Mouse (Mus musculus) limb, embryonic 13.5 days (tissue): ENCODE results near the gene Cst3. TPM values are rescaled to one million over a fixed set of nuclear protein-coding genes. Genes with fewer than 3 reads are reported as not detected.

Experiments used
- ATAC-seq: fragments of 200-750 bp; cut with Nextera tagmentation; 2 replicates; pipeline ENCODE4 v1.8.0; 2017; ENCODE audit warnings: low read depth, moderate number of reproducible peaks, moderate TSS enrichment; ENCODE audit not compliant: low FRiP score
- H3K27ac ChIP-seq: fragments of 300-500 bp; sonication (generic); 2 replicates; pipeline ENCODE4 v1.5.1; 2015; ENCODE audit warnings: inconsistent platforms, mild to moderate bottlenecking, moderate library complexity
- H3K27me3 ChIP-seq: fragments of 300-500 bp; sonication (generic); 2 replicates; pipeline ENCODE4 v1.6.1; 2015; ENCODE audit warnings: mild to moderate bottlenecking, inconsistent platforms
- H3K36me3 ChIP-seq: fragments of 300-500 bp; sonication (generic); 2 replicates; pipeline ENCODE4 v1.6.1; 2015; ENCODE audit warnings: inconsistent platforms, mild to moderate bottlenecking, moderate library complexity
- H3K4me1 ChIP-seq: fragments of 300-500 bp; sonication (generic); 2 replicates; pipeline ENCODE4 v1.6.1; 2015; ENCODE audit warnings: inconsistent platforms
- H3K4me2 ChIP-seq: fragments of 300-500 bp; sonication (generic); replicated peaks from 2 replicates; pipeline ENCODE4 v1.6.1; 2015; ENCODE audit warnings: inconsistent platforms, mild to moderate bottlenecking, moderate library complexity
- H3K4me3 ChIP-seq: fragments of 300-500 bp; sonication (generic); 2 replicates; pipeline ENCODE4 v1.5.1; 2015; ENCODE audit warnings: moderate library complexity, mild to moderate bottlenecking, inconsistent platforms
- H3K9ac ChIP-seq: fragments of 300-500 bp; sonication (generic); 2 replicates; pipeline ENCODE4 v1.6.1; 2015; ENCODE audit warnings: mild to moderate bottlenecking, inconsistent platforms
- H3K9me3 ChIP-seq: fragments of 300-500 bp; sonication (generic); 2 replicates; pipeline ENCODE4 v1.6.1; 2016; ENCODE audit warnings: inconsistent platforms
- WGBS: fragments of 180-500 bp; shearing (Covaris S2); methylation state at CpG from one replicate; pipeline ENCODE4 v1.1.7; 2015; 5-methylcytosine and 5-hydroxymethylcytosine counted together
- polyA plus RNA-seq: library from polyadenylated mRNA; unstranded; fragments of >200 nt; fragmentation: Nextera tagmentation; extraction: Ambion mirVana; gene quantifications from 2 replicates; pipeline ENCODE4 v1.2.1, GENCODE M21; 2015

Cst3 gene
- polyA plus RNA-seq = 386 and 403 TPM in 2 replicates

- Histone ChIP-seq H3K9me3 (no peaks in the 10 kb centered on the region), H3K4me1 (peaks cover 35% of the 10 kb centered on the region), H3K4me2 (peak within 1 kb of the TSS; percentile 89), H3K27ac (peak within 1 kb of the TSS; percentile 91), H3K9ac (peak within 1 kb of the TSS; percentile 85), H3K27me3 (no peaks in the 10 kb centered on the region), H3K36me3 (peaks cover 26% of the 10 kb centered on the region), H3K4me3 (peak within 1 kb of the TSS; percentile 75)
- under 1% methylated on average over 18 of the region's 19 CpGs for WGBS
- peak; percentile 94 for ATAC-seq
These were observed at the start of gene Cst3 for GRCm38 (mm10) chr2:148875335-148875811. Cst3 (minus strand) TSS chr2:148875692.

GRCm38 (mm10) chr2:148902286-148902685, 26.8 kb upstream of the Cst3 start:
- H3K36me3 ChIP-seq = no peaks in the 10 kb centered on the region
- no peak overlapping the region for H3K9ac ChIP-seq
- H3K27me3 ChIP-seq = no peaks in the 10 kb centered on the region
- no peaks in the 10 kb centered on the region for H3K4me1 ChIP-seq
- 9% methylated on average over 5 of the region's 5 CpGs for WGBS
- ATAC-seq = peak; percentile 71
- no peaks in the 10 kb centered on the region for H3K9me3 ChIP-seq
- H3K4me2 ChIP-seq = no peak overlapping the region
- no peak overlapping the region for H3K27ac ChIP-seq
- no peak overlapping the region for H3K4me3 ChIP-seq

GRCm38 (mm10) chr2:148900305-148900704, 24.8 kb upstream of the Cst3 start:
- Histone ChIP-seq H3K4me3 (no peak overlapping the region), H3K27ac (no peak overlapping the region), H3K9me3 (no peaks in the 10 kb centered on the region), H3K4me2 (no peak overlapping the region), H3K27me3 (no peaks in the 10 kb centered on the region), H3K9ac (no peak overlapping the region), H3K4me1 (no peaks in the 10 kb centered on the region), H3K36me3 (no peaks in the 10 kb centered on the region)
- ATAC-seq = no peak
- 60% methylated on average over 4 of the region's 4 CpGs for WGBS

- no peak overlapping the region for H3K27ac ChIP-seq
- 82% methylated on average over 1 of the region's 1 CpGs for WGBS
- no peak overlapping the region for H3K4me2 ChIP-seq
- ATAC-seq = peak; percentile 86
- no peak overlapping the region for H3K4me3 ChIP-seq
- no peaks in the 10 kb centered on the region for H3K36me3 ChIP-seq
- no peaks in the 10 kb centered on the region for H3K4me1 ChIP-seq
- no peaks in the 10 kb centered on the region for H3K27me3 ChIP-seq
- no peaks in the 10 kb centered on the region for H3K9me3 ChIP-seq
- H3K9ac ChIP-seq = no peak overlapping the region
These were observed 20.7 kb upstream of the Cst3 start for GRCm38 (mm10) chr2:148896219-148896618.

GRCm38 (mm10) chr2:148893107-148893506, 17.6 kb upstream of the Cst3 start:
- H3K36me3 ChIP-seq = no peaks in the 10 kb centered on the region
- no peaks in the 10 kb centered on the region for H3K4me1 ChIP-seq
- no peaks in the 10 kb centered on the region for H3K9me3 ChIP-seq
- ATAC-seq = no peak
- H3K27ac ChIP-seq = no peak overlapping the region
- H3K4me3 ChIP-seq = no peak overlapping the region
- H3K9ac ChIP-seq = no peak overlapping the region
- H3K4me2 ChIP-seq = no peak overlapping the region
- H3K27me3 ChIP-seq = no peaks in the 10 kb centered on the region

GRCm38 (mm10) chr2:148890021-148890851, 14.7 kb upstream of the Cst3 start:
- ATAC-seq = no peak
- no peaks in the 10 kb centered on the region for H3K9me3 ChIP-seq

GRCm38 (mm10) chr2:148889331-148890010, 14.0 kb upstream of the Cst3 start:
- Histone ChIP-seq H3K4me1 (no peaks in the 10 kb centered on the region), H3K4me2 (no peak overlapping the region), H3K9ac (no peak overlapping the region), H3K9me3 (no peaks in the 10 kb centered on the region), H3K4me3 (no peak overlapping the region), H3K36me3 (no peaks in the 10 kb centered on the region), H3K27ac (no peak overlapping the region), H3K27me3 (no peaks in the 10 kb centered on the region)
- no peak for ATAC-seq
- 68% methylated on average over 3 of the region's 3 CpGs for WGBS

More at GRCm38 (mm10) chr2:148890021-148890851, 14.7 kb upstream of the Cst3 start:
- H3K27ac ChIP-seq = no peak overlapping the region
- H3K9ac ChIP-seq = no peak overlapping the region
- no peak overlapping the region for H3K4me2 ChIP-seq
- no peak overlapping the region for H3K4me3 ChIP-seq
- H3K36me3 ChIP-seq = no peaks in the 10 kb centered on the region
- H3K27me3 ChIP-seq = no peaks in the 10 kb centered on the region
- 76% methylated on average over 5 of the region's 5 CpGs for WGBS
- no peaks in the 10 kb centered on the region for H3K4me1 ChIP-seq

GRCm38 (mm10) chr2:148888872-148889271, 13.4 kb upstream of the Cst3 start:
- H3K4me3 ChIP-seq = no peak overlapping the region
- no peaks in the 10 kb centered on the region for H3K27me3 ChIP-seq
- H3K4me1 ChIP-seq = no peaks in the 10 kb centered on the region
- no peaks in the 10 kb centered on the region for H3K36me3 ChIP-seq
- H3K4me2 ChIP-seq = no peak overlapping the region
- WGBS = 74% methylated on average over 3 of the region's 3 CpGs
- H3K9me3 ChIP-seq = no peaks in the 10 kb centered on the region
- H3K9ac ChIP-seq = no peak overlapping the region
- no peak overlapping the region for H3K27ac ChIP-seq
- no peak for ATAC-seq

GRCm38 (mm10) chr2:148884738-148885137, 9.2 kb upstream of the Cst3 start:
- Histone ChIP-seq H3K4me1 (no peaks in the 10 kb centered on the region), H3K9me3 (no peaks in the 10 kb centered on the region), H3K4me3 (no peak overlapping the region), H3K36me3 (no peaks in the 10 kb centered on the region), H3K4me2 (no peak overlapping the region), H3K9ac (no peak overlapping the region), H3K27ac (no peak overlapping the region), H3K27me3 (no peaks in the 10 kb centered on the region)
- no peak for ATAC-seq

- H3K9me3 ChIP-seq = no peaks in the 10 kb centered on the region
- H3K4me1 ChIP-seq = peaks cover 17% of the 10 kb centered on the region
- WGBS = 25% methylated on average over 1 of the region's 1 CpGs
- H3K27ac ChIP-seq = no peak overlapping the region
- no peak overlapping the region for H3K4me2 ChIP-seq
- H3K9ac ChIP-seq = no peak overlapping the region
- H3K4me3 ChIP-seq = no peak overlapping the region
- ATAC-seq = no peak
- H3K27me3 ChIP-seq = no peaks in the 10 kb centered on the region
- no peaks in the 10 kb centered on the region for H3K36me3 ChIP-seq
These were observed 3.7 kb upstream of the Cst3 start for GRCm38 (mm10) chr2:148879199-148879598.

GRCm38 (mm10) chr2:148878641-148879130, 3.2 kb upstream of the Cst3 start:
- Histone ChIP-seq H3K36me3 (no peaks in the 10 kb centered on the region), H3K9me3 (no peaks in the 10 kb centered on the region), H3K4me3 (no peak overlapping the region), H3K27me3 (no peaks in the 10 kb centered on the region), H3K9ac (no peak overlapping the region), H3K4me1 (peaks cover 22% of the 10 kb centered on the region), H3K4me2 (no peak overlapping the region), H3K27ac (no peak overlapping the region)
- 12% methylated on average over 2 of the region's 2 CpGs for WGBS
- no peak for ATAC-seq

- WGBS = 39% methylated on average over 3 of the region's 3 CpGs
- Histone ChIP-seq H3K9me3 (no peaks in the 10 kb centered on the region), H3K27ac (peak overlapping the region; percentile 39; the same call in 1 of the 2 replicates), H3K4me1 (peaks cover 35% of the 10 kb centered on the region), H3K4me3 (no peak overlapping the region), H3K9ac (no peak overlapping the region), H3K36me3 (peaks cover 9% of the 10 kb centered on the region), H3K27me3 (no peaks in the 10 kb centered on the region), H3K4me2 (no peak overlapping the region)
- ATAC-seq = no peak
These were observed 1.7 kb upstream of the Cst3 start for GRCm38 (mm10) chr2:148877016-148877770.
